Mouse (Mus musculus) midbrain, embryonic 12.5 days (tissue): ENCODE data around the gene Slc25a19. TPM values are rescaled to one million over a fixed set of nuclear protein-coding genes. Genes with fewer than 3 reads are reported as not detected.
A peak's percentile ranks its signal among the peaks of the same experiment; 100 is the strongest.

Source experiments
- ATAC-seq: fragments of 200-750 bp; cut with Nextera tagmentation; 2 replicates; pipeline ENCODE4 v1.8.0; 2017; ENCODE audit warnings: low read depth, moderate TSS enrichment, moderate library complexity; ENCODE audit not compliant: low FRiP score
- H3K27ac ChIP-seq: fragments of 300-500 bp; sonication (generic); replicated peaks from 2 replicates; pipeline ENCODE4 v1.5.1; 2016; ENCODE audit warnings: mild to moderate bottlenecking
- H3K27me3 ChIP-seq: fragments of 300-500 bp; sonication (generic); 2 replicates; pipeline ENCODE4 v1.6.1; 2016; ENCODE audit warnings: mild to moderate bottlenecking
- H3K36me3 ChIP-seq: fragments of 300-500 bp; sonication (generic); 2 replicates; pipeline ENCODE4 v1.6.1; 2016
- H3K4me1 ChIP-seq: fragments of 300-500 bp; sonication (generic); 2 replicates; pipeline ENCODE4 v1.6.1; 2016
- H3K4me2 ChIP-seq: fragments of 300-500 bp; sonication (generic); replicated peaks from 2 replicates; pipeline ENCODE4 v1.6.1; 2016; ENCODE audit warnings: mild to moderate bottlenecking, moderate library complexity
- H3K4me3 ChIP-seq: fragments of 300-500 bp; sonication (generic); 2 replicates; pipeline ENCODE4 v1.5.1; 2016; ENCODE audit warnings: mild to moderate bottlenecking
- H3K9ac ChIP-seq: fragments of 300-500 bp; sonication (generic); replicated peaks from 2 replicates; pipeline ENCODE4 v1.6.1; 2016; ENCODE audit warnings: mild to moderate bottlenecking, moderate library complexity
- H3K9me3 ChIP-seq: fragments of 300-500 bp; sonication (generic); 2 replicates; pipeline ENCODE4 v1.6.1; 2016; ENCODE audit warnings: mild to moderate bottlenecking
- WGBS: fragments of 180-500 bp; shearing (Covaris S2); methylation state at CpG from one replicate; pipeline ENCODE4 v1.1.7; 2016; 5-methylcytosine and 5-hydroxymethylcytosine counted together
- polyA plus RNA-seq: library from polyadenylated mRNA; unstranded; fragments of >200 nt; fragmentation: Nextera tagmentation; extraction: Ambion mirVana; gene quantifications from 2 replicates; pipeline ENCODE4 v1.2.1, GENCODE M21; 2016

Gene Slc25a19
- polyA plus RNA-seq, 1 experiment from 2014 or later: 26.2 TPM

DNA sequence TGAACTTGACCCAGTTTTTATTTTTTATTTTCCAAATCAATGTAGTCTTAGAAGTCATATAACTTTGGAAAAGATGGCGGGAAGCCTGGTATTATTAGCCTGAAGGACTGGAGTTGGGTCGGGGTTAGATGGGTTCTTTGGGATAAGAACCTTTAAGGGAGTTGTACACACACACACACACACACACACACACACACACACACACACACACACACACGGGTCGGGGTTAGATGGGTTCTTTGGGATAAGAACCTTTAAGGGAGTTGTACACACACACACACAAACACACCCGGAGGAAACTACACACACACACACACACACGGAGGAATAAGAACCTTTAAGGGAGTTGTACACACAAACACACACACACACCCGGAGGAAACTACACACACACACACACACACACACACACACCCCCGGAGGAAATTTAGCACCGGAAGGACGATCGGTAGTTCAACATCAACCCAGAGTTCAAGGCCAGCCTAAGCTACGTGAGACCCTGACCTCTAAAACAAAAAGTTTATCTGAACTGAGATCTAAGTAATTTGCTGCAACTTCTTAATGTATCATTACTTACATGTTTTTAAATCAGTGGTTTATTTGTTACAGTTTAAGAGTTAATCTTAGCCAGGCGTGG lies 488 bp upstream of the Slc25a19 start:
- H3K4me3 ChIP-seq: peak overlapping the region; percentile 75
- H3K36me3 ChIP-seq: no peaks in the 10 kb centered on the region
- peaks cover 16% of the 10 kb centered on the region for H3K4me1 ChIP-seq
- no peaks in the 10 kb centered on the region for H3K27me3 ChIP-seq
- no peaks in the 10 kb centered on the region for H3K9me3 ChIP-seq
- peak; percentile 57 for ATAC-seq
- H3K27ac ChIP-seq: no peak overlapping the region
- 56% methylated on average over 13 of the region's 13 CpGs for WGBS
- peak overlapping the region; percentile 96 for H3K4me2 ChIP-seq
- H3K9ac ChIP-seq: peak overlapping the region; percentile 41; the same call in 1 of the 2 replicates

GRCm38 (mm10) chr11:115626824-115627616 lies 1.1 kb downstream of the Slc25a19 start:
- no peak for ATAC-seq
- Histone ChIP-seq H3K9ac (peak overlapping the region; percentile 84), H3K4me1 (peaks cover 16% of the 10 kb centered on the region), H3K36me3 (peaks cover 14% of the 10 kb centered on the region; the same call in 1 of the 2 replicates), H3K27ac (no peak overlapping the region), H3K27me3 (no peaks in the 10 kb centered on the region), H3K9me3 (no peaks in the 10 kb centered on the region), H3K4me3 (peak overlapping the region; percentile 75), H3K4me2 (peak overlapping the region; percentile 96)
- 58% methylated on average over 11 of the region's 11 CpGs for whole genome bisulfite sequencing

- no peak overlapping the region for H3K27ac ChIP-seq
- H3K4me2 ChIP-seq: no peak overlapping the region
- ATAC-seq: no peak
- 85% methylated on average over 9 of the region's 9 CpGs for WGBS
- no peak overlapping the region for H3K9ac ChIP-seq
- H3K9me3 ChIP-seq: no peaks in the 10 kb centered on the region
- H3K27me3 ChIP-seq: no peaks in the 10 kb centered on the region
- H3K36me3 ChIP-seq: peaks cover 22% of the 10 kb centered on the region
- no peak overlapping the region for H3K4me3 ChIP-seq
- H3K4me1 ChIP-seq: peaks cover 16% of the 10 kb centered on the region
Measured at GRCm38 (mm10) chr11:115625877-115626276, 2.2 kb downstream of the Slc25a19 start.

- Histone ChIP-seq H3K27me3 (no peaks in the 10 kb centered on the region), H3K36me3 (peaks cover 40% of the 10 kb centered on the region), H3K27ac (no peak overlapping the region), H3K9ac (no peak overlapping the region), H3K9me3 (no peaks in the 10 kb centered on the region), H3K4me3 (no peak overlapping the region), H3K4me1 (peaks cover 14% of the 10 kb centered on the region), H3K4me2 (no peak overlapping the region)
- 74% methylated on average over 9 of the region's 9 CpGs for WGBS
- ATAC-seq: no peak
Measured at GRCm38 (mm10) chr11:115623487-115624070, 4.5 kb downstream of the Slc25a19 start.

- no peaks in the 10 kb centered on the region for H3K4me1 ChIP-seq
- H3K27ac ChIP-seq: no peak overlapping the region
- no peaks in the 10 kb centered on the region for H3K27me3 ChIP-seq
- ATAC-seq: no peak
- no peak overlapping the region for H3K9ac ChIP-seq
- H3K4me2 ChIP-seq: no peak overlapping the region
- H3K4me3 ChIP-seq: no peak overlapping the region
- peaks cover 46% of the 10 kb centered on the region for H3K36me3 ChIP-seq
- 95% methylated on average over 7 of the region's 7 CpGs for WGBS
- no peaks in the 10 kb centered on the region for H3K9me3 ChIP-seq
Measured at GRCm38 (mm10) chr11:115619949-115620348, 8.1 kb downstream of the Slc25a19 start.

- Histone ChIP-seq H3K9ac (no peak overlapping the region), H3K27me3 (peaks cover 7% of the 10 kb centered on the region; the same call in 1 of the 2 replicates), H3K36me3 (peaks cover 47% of the 10 kb centered on the region), H3K9me3 (no peaks in the 10 kb centered on the region), H3K4me3 (no peak overlapping the region), H3K27ac (no peak overlapping the region), H3K4me1 (no peaks in the 10 kb centered on the region), H3K4me2 (no peak overlapping the region)
- 89% methylated on average over 16 of the region's 16 CpGs for WGBS
- no peak for ATAC-seq
Measured at GRCm38 (mm10) chr11:115618732-115619516, 9.2 kb downstream of the Slc25a19 start.

DNA sequence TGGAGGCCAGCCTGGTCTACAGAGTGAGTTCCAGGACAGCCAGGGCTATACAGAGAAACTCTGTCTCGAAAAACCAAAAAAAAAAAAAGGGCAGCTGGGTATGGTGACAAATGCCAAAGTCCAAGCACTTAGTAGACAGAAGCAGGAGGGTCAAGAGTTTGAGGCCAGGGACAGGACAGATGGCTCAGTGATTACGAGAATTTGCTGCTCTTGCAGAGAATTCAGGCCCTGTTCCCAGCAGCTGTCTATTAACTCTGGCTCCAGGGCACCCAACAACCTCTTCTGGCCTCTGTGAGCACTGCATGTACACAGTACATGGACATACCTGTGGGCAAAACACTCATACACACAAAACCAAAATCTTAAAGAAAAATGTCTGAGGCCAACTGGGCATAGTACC lies 10.1 kb downstream of the Slc25a19 start:
- no peak overlapping the region for H3K4me2 ChIP-seq
- ATAC-seq: no peak
- no peak overlapping the region for H3K9ac ChIP-seq
- WGBS: 87% methylated on average over 2 of the region's 2 CpGs
- peaks cover 14% of the 10 kb centered on the region; the same call in 1 of the 2 replicates for H3K27me3 ChIP-seq
- no peak overlapping the region for H3K27ac ChIP-seq
- H3K4me1 ChIP-seq: peaks cover 6% of the 10 kb centered on the region
- peaks cover 43% of the 10 kb centered on the region for H3K36me3 ChIP-seq
- H3K9me3 ChIP-seq: no peaks in the 10 kb centered on the region
- no peak overlapping the region for H3K4me3 ChIP-seq

- Histone ChIP-seq H3K9ac (no peak overlapping the region), H3K4me2 (no peak overlapping the region), H3K4me1 (peaks cover 9% of the 10 kb centered on the region), H3K4me3 (no peak overlapping the region), H3K36me3 (peaks cover 33% of the 10 kb centered on the region), H3K9me3 (no peaks in the 10 kb centered on the region), H3K27ac (no peak overlapping the region), H3K27me3 (peaks cover 14% of the 10 kb centered on the region; the same call in 1 of the 2 replicates)
- no peak for ATAC-seq
- 83% methylated on average over 6 of the region's 6 CpGs for WGBS
Measured at GRCm38 (mm10) chr11:115616893-115617292, 11.2 kb downstream of the Slc25a19 start.

DNA sequence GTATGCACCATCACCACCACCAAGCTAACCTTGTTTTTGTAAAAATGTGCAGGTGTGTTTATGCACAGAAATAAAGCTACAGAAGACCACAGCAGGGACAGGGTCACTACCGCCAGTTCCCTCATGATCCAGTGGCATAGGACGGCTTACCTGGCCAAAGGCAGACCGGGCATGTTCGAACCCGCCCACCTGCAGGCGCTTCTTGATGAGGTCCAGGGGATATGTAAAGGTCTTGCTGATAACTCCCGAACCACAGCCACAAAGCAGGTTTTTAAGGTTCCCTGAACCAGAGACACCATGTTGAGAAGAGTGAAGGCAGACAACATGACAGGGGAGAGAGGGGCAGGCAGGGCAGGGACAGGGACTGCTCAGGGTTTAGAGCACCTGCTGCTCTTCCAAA lies 11.7 kb downstream of the Slc25a19 start:
- Histone ChIP-seq H3K4me1 (peaks cover 14% of the 10 kb centered on the region), H3K27ac (no peak overlapping the region), H3K9ac (no peak overlapping the region), H3K4me2 (no peak overlapping the region), H3K36me3 (peaks cover 29% of the 10 kb centered on the region), H3K9me3 (no peaks in the 10 kb centered on the region), H3K27me3 (peaks cover 19% of the 10 kb centered on the region), H3K4me3 (no peak overlapping the region)
- no peak for ATAC-seq
- WGBS: 95% methylated on average over 7 of the region's 7 CpGs

GRCm38 (mm10) chr11:115615875-115616274 lies 12.2 kb downstream of the Slc25a19 start:
- no peak overlapping the region for H3K4me3 ChIP-seq
- H3K4me1 ChIP-seq: peaks cover 14% of the 10 kb centered on the region
- no peaks in the 10 kb centered on the region for H3K9me3 ChIP-seq
- WGBS: 95% methylated on average over 6 of the region's 6 CpGs
- no peak overlapping the region for H3K4me2 ChIP-seq
- H3K36me3 ChIP-seq: peaks cover 25% of the 10 kb centered on the region
- H3K27ac ChIP-seq: no peak overlapping the region
- 0 out of 2 replicates have a peak overlapping the region, but pooled peaks have one; percentile 6 for H3K9ac ChIP-seq
- ATAC-seq: no peak
- H3K27me3 ChIP-seq: peaks cover 22% of the 10 kb centered on the region

DNA sequence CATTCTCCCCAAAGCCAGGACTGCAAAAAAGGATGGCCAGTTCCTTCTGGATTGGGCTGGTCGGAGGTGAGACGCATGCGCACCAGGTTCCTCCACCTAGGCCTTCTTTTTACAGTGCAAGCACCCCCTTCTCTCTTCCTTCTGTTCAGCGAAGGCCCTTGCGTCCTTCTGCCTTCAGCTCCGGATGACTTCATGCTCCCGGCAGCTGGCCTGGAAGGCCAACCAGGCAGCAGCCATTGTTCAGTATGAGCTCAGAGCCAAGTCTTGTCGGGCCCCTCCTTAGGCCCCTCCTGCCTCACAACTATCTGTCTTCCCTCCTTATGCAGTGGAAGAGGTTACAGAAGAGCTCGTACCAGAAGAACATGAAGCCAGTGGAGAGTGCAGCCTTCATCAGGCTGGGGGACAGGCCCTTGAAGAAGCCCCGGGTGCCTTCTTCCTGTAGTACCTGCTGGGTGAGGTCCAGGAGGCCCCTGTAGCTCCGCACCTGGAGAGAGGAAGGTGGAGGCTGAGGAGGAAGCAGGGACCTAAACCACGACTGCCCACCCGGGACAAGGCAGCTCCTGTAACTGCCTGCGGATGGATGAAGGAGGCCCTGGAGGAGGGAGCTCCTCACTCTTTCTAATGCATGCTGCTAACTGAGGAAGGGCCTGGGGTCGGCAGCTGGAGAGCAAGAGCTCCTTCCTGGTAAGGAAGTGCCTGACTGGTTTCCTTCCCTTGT lies 12.8 kb downstream of the Slc25a19 start:
- H3K27ac ChIP-seq: no peak overlapping the region
- 0 out of 2 replicates have a peak overlapping the region, but pooled peaks have one; percentile 6 for H3K9ac ChIP-seq
- no peak overlapping the region for H3K4me3 ChIP-seq

More for the DNA sequence above, 12.8 kb downstream of the Slc25a19 start:
- peaks cover 14% of the 10 kb centered on the region for H3K4me1 ChIP-seq
- H3K36me3 ChIP-seq: peaks cover 19% of the 10 kb centered on the region
- no peaks in the 10 kb centered on the region for H3K9me3 ChIP-seq
- WGBS: 87% methylated on average over 15 of the region's 15 CpGs
- no peak overlapping the region for H3K4me2 ChIP-seq
- ATAC-seq: no peak
- peaks cover 22% of the 10 kb centered on the region for H3K27me3 ChIP-seq
